Mouse (Mus musculus): ENCODE data around the gene Fut7.

DNA sequence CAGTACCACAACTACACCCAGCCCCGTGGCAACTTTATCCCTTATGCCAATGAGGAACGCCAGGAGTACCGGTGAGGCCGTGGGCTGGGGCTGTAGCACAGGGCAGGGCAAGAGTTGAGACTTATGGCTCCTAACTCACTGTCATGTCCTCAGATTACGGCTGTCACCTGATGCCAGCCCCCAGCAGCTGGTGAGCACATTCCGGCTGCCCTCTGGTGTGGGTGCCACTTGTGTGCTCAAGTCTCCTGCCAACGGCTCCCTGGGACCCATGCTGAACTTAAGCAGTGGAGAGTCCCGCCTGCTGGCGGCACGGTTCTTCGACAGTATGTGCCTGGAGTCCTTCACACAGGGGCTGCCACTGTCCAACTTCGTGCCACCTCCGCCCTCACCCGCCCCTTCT, 19.6 kb downstream of the Fut7 start:
- no peak for TF ChIP-seq MAZ (IDR thresholded peaks at IDR 0.05; ENCODE audit: low read depth, low read length)
- no peak for TF ChIP-seq POLR2A (IDR thresholded peaks at IDR 0.05; ENCODE audit: control insufficient read depth in 1 of 2, insufficient read depth in 1 of 2, low read depth in 1 of 2, low read length in 2 of 2, poor library complexity in 1 of 2)
- TF ChIP-seq ZMIZ1 (IDR thresholded peaks at IDR 0.05; ENCODE audit: low read depth, low read length) = no peak
- no peak for TF ChIP-seq MAFK (IDR thresholded peaks at IDR 0.05; ENCODE audit: borderline replicate concordance, low read depth, low read length)
- TF ChIP-seq TBP (IDR thresholded peaks at IDR 0.05; ENCODE audit: low read depth, low read length) = no peak
- TF ChIP-seq ETS1 (IDR thresholded peaks at IDR 0.05; ENCODE audit: low read depth, low read length) = no peak
- TF ChIP-seq ZNF384 (IDR thresholded peaks at IDR 0.05; ENCODE audit: low read depth, low read length) = no peak
- TF ChIP-seq SMC3 (IDR thresholded peaks at IDR 0.05; ENCODE audit: low read depth, low read length) = no peak
- TF ChIP-seq EP300 (IDR thresholded peaks at IDR 0.05; ENCODE audit: low read depth in 1 of 2, low read length in 2 of 2) = no peak
- TF ChIP-seq MEF2A (IDR thresholded peaks at IDR 0.05; ENCODE audit: extremely low read depth, insufficient replicate concordance, low read depth, low read length, poor library complexity, severe bottlenecking) = no peak
- TF ChIP-seq POLR2AphosphoS5 (IDR thresholded peaks at IDR 0.05; ENCODE audit: borderline replicate concordance, low read depth, low read length) = no peak
